Mouse (Mus musculus) midbrain, embryonic 14.5 days (tissue): ENCODE data around the gene Ikzf1. TPM values are rescaled to one million over a fixed set of nuclear protein-coding genes. Genes with fewer than 3 reads are reported as not detected.
A peak's percentile ranks its signal among the peaks of the same experiment; 100 is the strongest.

ENCODE experiments used
- ATAC-seq: fragments of 200-750 bp; cut with Nextera tagmentation; 2 replicates; pipeline ENCODE4 v1.8.0; 2017; ENCODE audit warnings: moderate number of reproducible peaks, moderate library complexity; ENCODE audit not compliant: low FRiP score, low TSS enrichment
- DNase-seq: peaks from one replicate; pipeline ENCODE4 v3.0.0-alpha.2; 2015
- H3K27ac ChIP-seq: fragments of 300-500 bp; sonication (generic); replicated peaks from 2 replicates; pipeline ENCODE4 v1.5.1; 2014; ENCODE audit warnings: mild to moderate bottlenecking, low read depth, low read length, moderate library complexity
- H3K27me3 ChIP-seq: fragments of 300-500 bp; sonication (generic); 2 replicates; pipeline ENCODE4 v1.6.1; 2014; ENCODE audit warnings: low read length, control low read depth, mixed read lengths; ENCODE audit not compliant: control insufficient read depth, insufficient read depth
- H3K36me3 ChIP-seq: fragments of 300-500 bp; sonication (generic); 2 replicates; pipeline ENCODE4 v1.6.1; 2014; ENCODE audit warnings: low read length, control low read depth; ENCODE audit not compliant: control insufficient read depth, insufficient read depth
- H3K4me1 ChIP-seq: fragments of 300-500 bp; sonication (generic); 2 replicates; pipeline ENCODE4 v1.6.1; 2014; ENCODE audit warnings: mild to moderate bottlenecking, antibody characterized with exemption, low read length, control low read depth; ENCODE audit not compliant: control insufficient read depth, insufficient read depth
- H3K4me2 ChIP-seq: fragments of 300-500 bp; sonication (generic); 2 replicates; pipeline ENCODE4 v1.6.1; 2014; ENCODE audit warnings: mild to moderate bottlenecking, low read length, moderate library complexity
- H3K4me3 ChIP-seq: fragments of 300-500 bp; sonication (generic); replicated peaks from 2 replicates; pipeline ENCODE4 v1.5.1; 2014; ENCODE audit warnings: low read depth, low read length
- H3K9ac ChIP-seq: fragments of 300-500 bp; sonication (generic); replicated peaks from 2 replicates; pipeline ENCODE4 v1.6.1; 2014; ENCODE audit warnings: mild to moderate bottlenecking, low read length, moderate library complexity
- H3K9me3 ChIP-seq: fragments of 300-500 bp; sonication (generic); 2 replicates; pipeline ENCODE4 v1.6.1; 2016; ENCODE audit warnings: low read length, control low read depth, mixed read lengths; ENCODE audit not compliant: control insufficient read depth
- WGBS: fragments of 180-500 bp; shearing (Covaris S2); extraction: QIAGEN DNeasy Blood & Tissue Kit; methylation state at CpG from one replicate; pipeline ENCODE4 v1.1.7; 2014; 5-methylcytosine and 5-hydroxymethylcytosine counted together
- polyA plus RNA-seq: library from polyadenylated mRNA; unstranded; fragments of >200 nt; fragmentation: Nextera tagmentation; extraction: Ambion mirVana; gene quantifications from 2 replicates; pipeline ENCODE4 v1.2.1, GENCODE M21; 2014

Ikzf1 gene
- polyA plus RNA-seq, 1 experiment from 2014 or later: 2.6 TPM

DNA sequence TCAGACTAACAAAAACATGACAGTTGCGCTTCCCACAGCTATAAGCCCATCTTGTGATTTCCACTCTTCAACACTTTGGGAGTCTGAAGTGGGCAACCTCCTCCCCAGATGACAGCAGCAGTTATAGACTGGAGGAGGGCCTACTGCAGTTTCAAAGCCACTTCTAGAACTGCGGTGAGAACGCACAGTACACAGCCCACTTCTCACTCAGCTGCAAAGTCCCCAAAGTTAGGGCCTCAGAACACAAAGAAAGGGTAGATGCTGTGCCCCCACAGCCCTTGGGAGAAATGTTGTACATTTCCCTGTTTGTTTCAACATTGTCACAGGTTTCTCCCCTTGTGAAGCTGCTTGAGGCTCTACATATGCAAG, 16.9 kb upstream of the Ikzf1 start:
- Histone ChIP-seq H3K36me3 (no peaks in the 10 kb centered on the region), H3K27me3 (no peaks in the 10 kb centered on the region), H3K4me1 (no peaks in the 10 kb centered on the region), H3K9ac (no peak overlapping the region), H3K27ac (no peak overlapping the region), H3K4me3 (no peak overlapping the region), H3K9me3 (no peaks in the 10 kb centered on the region), H3K4me2 (no peak overlapping the region)
- 98% methylated on average over 3 of the region's 3 CpGs for WGBS
- ATAC-seq (no peak), DNase-seq (no peak)

GRCm38 (mm10) chr11:11672974-11673373, 11.8 kb upstream of the Ikzf1 start:
- Histone ChIP-seq H3K4me2 (no peak overlapping the region), H3K9ac (no peak overlapping the region), H3K27ac (no peak overlapping the region), H3K36me3 (no peaks in the 10 kb centered on the region), H3K4me3 (no peak overlapping the region), H3K9me3 (no peaks in the 10 kb centered on the region), H3K4me1 (no peaks in the 10 kb centered on the region), H3K27me3 (no peaks in the 10 kb centered on the region)
- ATAC-seq (no peak), DNase-seq (no peak)
- WGBS: 68% methylated on average over 4 of the region's 4 CpGs

- no peaks in the 10 kb centered on the region for H3K4me1 ChIP-seq
- H3K9ac ChIP-seq: no peak overlapping the region
- H3K4me2 ChIP-seq: no peak overlapping the region
- no peak for ATAC-seq
- no peaks in the 10 kb centered on the region for H3K36me3 ChIP-seq
- no peak for DNase-seq
- no peak overlapping the region for H3K27ac ChIP-seq
- no peak overlapping the region for H3K4me3 ChIP-seq
- no peaks in the 10 kb centered on the region for H3K27me3 ChIP-seq
- H3K9me3 ChIP-seq: no peaks in the 10 kb centered on the region
These were observed 9.7 kb upstream of the Ikzf1 start for GRCm38 (mm10) chr11:11675063-11675462.

- no peak overlapping the region for H3K9ac ChIP-seq
- DNase-seq (no peak), ATAC-seq (no peak)
- no peaks in the 10 kb centered on the region for H3K4me1 ChIP-seq
- H3K4me3 ChIP-seq: no peak overlapping the region
- no peaks in the 10 kb centered on the region for H3K9me3 ChIP-seq
- H3K36me3 ChIP-seq: no peaks in the 10 kb centered on the region
- WGBS: 91% methylated on average over 9 of the region's 9 CpGs
- H3K27ac ChIP-seq: no peak overlapping the region
- H3K4me2 ChIP-seq: no peak overlapping the region
- no peaks in the 10 kb centered on the region for H3K27me3 ChIP-seq
These were observed 8.6 kb upstream of the Ikzf1 start for GRCm38 (mm10) chr11:11676068-11676741.

DNA sequence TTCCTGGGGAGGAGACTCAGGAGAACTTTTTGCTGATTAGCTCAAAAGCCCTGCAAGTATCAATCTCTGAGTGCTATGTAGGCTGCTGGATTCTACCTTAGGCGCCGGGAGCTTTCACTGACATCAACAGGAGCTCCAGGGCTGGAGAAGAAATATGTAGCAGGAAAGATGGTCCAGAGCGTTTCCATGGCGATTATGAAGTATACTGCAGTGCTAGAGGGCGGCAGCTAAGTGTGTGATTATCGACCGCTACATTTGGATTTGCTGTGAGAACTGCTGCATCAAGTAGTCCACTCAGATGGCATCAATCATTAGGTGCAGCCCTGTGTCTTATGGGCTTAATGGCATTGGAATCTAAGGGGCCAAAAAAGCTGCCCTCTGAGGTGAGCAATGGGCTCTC, 7.6 kb upstream of the Ikzf1 start:
- H3K9me3 ChIP-seq: no peaks in the 10 kb centered on the region
- H3K27me3 ChIP-seq: no peaks in the 10 kb centered on the region
- H3K4me2 ChIP-seq: no peak overlapping the region
- WGBS: 88% methylated on average over 7 of the region's 7 CpGs
- no peak overlapping the region for H3K9ac ChIP-seq
- DNase-seq (peak; percentile 9), ATAC-seq (no peak)
- H3K4me3 ChIP-seq: no peak overlapping the region
- H3K4me1 ChIP-seq: no peaks in the 10 kb centered on the region
- no peak overlapping the region for H3K27ac ChIP-seq
- H3K36me3 ChIP-seq: no peaks in the 10 kb centered on the region

- WGBS: 82% methylated on average over 6 of the region's 6 CpGs
- Histone ChIP-seq H3K36me3 (no peaks in the 10 kb centered on the region), H3K4me3 (no peak overlapping the region), H3K9ac (no peak overlapping the region), H3K9me3 (no peaks in the 10 kb centered on the region), H3K27ac (no peak overlapping the region), H3K27me3 (peaks cover 4% of the 10 kb centered on the region; the same call in 1 of the 2 replicates), H3K4me2 (no peak overlapping the region), H3K4me1 (no peaks in the 10 kb centered on the region)
- no peak for DNase-seq
- no peak for ATAC-seq
These were observed 5.8 kb upstream of the Ikzf1 start for GRCm38 (mm10) chr11:11678972-11679371.

GRCm38 (mm10) chr11:11684056-11684929, 510 bp upstream of the Ikzf1 start:
- H3K4me3 ChIP-seq: no peak overlapping the region
- H3K27ac ChIP-seq: no peak overlapping the region
- no peaks in the 10 kb centered on the region for H3K9me3 ChIP-seq
- H3K4me1 ChIP-seq: peaks cover 13% of the 10 kb centered on the region
- ATAC-seq (no peak), DNase-seq (no peak)
- H3K27me3 ChIP-seq: peaks cover 35% of the 10 kb centered on the region
- no peaks in the 10 kb centered on the region for H3K36me3 ChIP-seq
- peak overlapping the region; percentile 99; the same call in 1 of the 2 replicates for H3K4me2 ChIP-seq
- 65% methylated on average over 9 of the region's 9 CpGs for WGBS
- H3K9ac ChIP-seq: no peak overlapping the region

DNA sequence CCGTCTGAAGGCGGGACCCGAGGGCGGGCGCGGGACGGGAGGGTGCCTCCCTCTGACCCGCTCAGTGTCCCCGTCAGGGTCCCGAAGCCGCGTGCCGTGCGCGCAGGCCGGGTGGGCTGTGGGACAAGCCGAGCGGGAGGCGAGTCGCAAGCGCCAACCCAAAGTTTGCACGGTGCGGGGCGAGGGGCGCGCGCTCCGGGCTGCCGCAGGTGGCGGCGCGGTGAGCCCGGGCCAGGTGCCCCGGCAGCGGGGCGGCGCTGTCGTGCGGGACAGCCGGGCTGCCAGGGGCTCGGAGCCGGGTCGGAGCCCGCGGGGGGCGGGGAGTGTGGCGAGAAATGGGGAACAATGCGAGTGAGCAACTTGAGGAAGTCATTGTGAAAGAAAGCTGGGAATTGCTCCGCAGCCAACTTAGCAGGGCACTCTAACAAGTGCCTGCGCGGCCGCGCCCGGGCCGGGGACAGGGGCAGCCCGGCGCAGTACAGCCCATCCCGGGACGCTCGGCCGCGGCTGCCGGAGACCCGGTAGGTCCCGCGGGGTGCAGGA, 1.1 kb downstream of the Ikzf1 start:
- H3K4me3 ChIP-seq: peak overlapping the region; percentile 56
- H3K36me3 ChIP-seq: no peaks in the 10 kb centered on the region
- no peaks in the 10 kb centered on the region for H3K9me3 ChIP-seq
- H3K27me3 ChIP-seq: peaks cover 35% of the 10 kb centered on the region
- under 1% methylated on average over 64 of the region's 66 CpGs for WGBS
- peak overlapping the region; percentile 52 for H3K9ac ChIP-seq
- peaks cover 13% of the 10 kb centered on the region for H3K4me1 ChIP-seq
- H3K27ac ChIP-seq: no peak overlapping the region
- H3K4me2 ChIP-seq: peak overlapping the region; percentile 99
- ATAC-seq (peak; percentile 79), DNase-seq (no peak)
